Mouse (Mus musculus): Measurements from ENCODE around the gene Phb2. TPM values are rescaled to one million over a fixed set of nuclear protein-coding genes. Genes with fewer than 3 reads are reported as not detected.

Phb2 gene
- polyA plus RNA-seq, 1 experiment = 329 TPM

DNA sequence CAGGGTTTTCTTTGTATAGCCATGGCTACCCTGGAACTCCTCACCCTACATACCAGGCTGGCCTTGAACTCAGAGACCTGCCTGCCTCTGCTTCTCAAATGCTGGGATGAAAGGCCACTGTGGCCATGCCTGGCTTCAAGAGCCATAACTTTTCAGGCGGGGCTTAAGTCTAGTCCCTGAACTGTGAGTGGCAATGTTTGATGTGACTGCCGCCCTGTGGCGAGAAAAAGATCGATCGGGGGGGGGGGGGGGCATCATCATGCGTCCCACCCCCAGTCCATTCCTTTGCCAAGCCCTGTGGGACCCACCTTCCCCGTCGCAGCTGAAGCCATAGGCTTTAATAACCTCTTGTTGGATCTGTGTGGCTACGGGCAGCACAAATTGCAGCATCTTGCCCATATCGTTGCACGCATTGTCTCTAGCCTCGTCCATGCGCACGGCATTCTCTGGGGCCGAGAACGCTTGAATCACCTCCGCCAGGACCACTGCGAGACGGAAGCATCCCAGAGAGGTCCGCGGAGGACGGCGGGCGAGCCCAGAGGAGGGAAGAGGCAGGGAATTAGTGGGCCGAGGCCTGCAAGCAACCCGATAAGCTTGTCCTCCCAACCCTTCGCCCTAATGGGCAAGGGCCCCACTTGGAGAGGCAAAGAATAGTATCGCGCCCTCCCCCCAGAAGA, 28.2 kb downstream of the Phb2 start:
- H3K27ac ChIP-seq (ENCODE audit: insufficient read depth, low read length) = peak overlapping the region; percentile 71
- H3K27me3 ChIP-seq (ENCODE audit: control insufficient read depth, insufficient read depth, low read length, poor library complexity, severe bottlenecking) = no peaks in the 10 kb centered on the region
- no peaks in the 10 kb centered on the region for H3K36me3 ChIP-seq (ENCODE audit: control insufficient read depth, insufficient read depth, low read length, poor library complexity, severe bottlenecking)
- peak overlapping the region; percentile 78 for H3K4me3 ChIP-seq (ENCODE audit: low read depth, low read length)
- no peaks in the 10 kb centered on the region for H3K9me3 ChIP-seq (replicated peaks; ENCODE audit: control insufficient read depth, insufficient read depth, low read length, poor library complexity, severe bottlenecking)
- TF ChIP-seq CTCF (IDR thresholded peaks at IDR 0.05; ENCODE audit: low read depth, low read length) (peak; percentile 30), EP300 (IDR thresholded peaks at IDR 0.05; ENCODE audit: insufficient read depth, low read depth, low read length) (no peak)
- H3K4me1 ChIP-seq (ENCODE audit: control insufficient read depth, insufficient read depth, low read length) = peaks cover 2% of the 10 kb centered on the region
- H3K9ac ChIP-seq (ENCODE audit: low read depth, poor library complexity, severe bottlenecking) = peak overlapping the region; percentile 70

DNA sequence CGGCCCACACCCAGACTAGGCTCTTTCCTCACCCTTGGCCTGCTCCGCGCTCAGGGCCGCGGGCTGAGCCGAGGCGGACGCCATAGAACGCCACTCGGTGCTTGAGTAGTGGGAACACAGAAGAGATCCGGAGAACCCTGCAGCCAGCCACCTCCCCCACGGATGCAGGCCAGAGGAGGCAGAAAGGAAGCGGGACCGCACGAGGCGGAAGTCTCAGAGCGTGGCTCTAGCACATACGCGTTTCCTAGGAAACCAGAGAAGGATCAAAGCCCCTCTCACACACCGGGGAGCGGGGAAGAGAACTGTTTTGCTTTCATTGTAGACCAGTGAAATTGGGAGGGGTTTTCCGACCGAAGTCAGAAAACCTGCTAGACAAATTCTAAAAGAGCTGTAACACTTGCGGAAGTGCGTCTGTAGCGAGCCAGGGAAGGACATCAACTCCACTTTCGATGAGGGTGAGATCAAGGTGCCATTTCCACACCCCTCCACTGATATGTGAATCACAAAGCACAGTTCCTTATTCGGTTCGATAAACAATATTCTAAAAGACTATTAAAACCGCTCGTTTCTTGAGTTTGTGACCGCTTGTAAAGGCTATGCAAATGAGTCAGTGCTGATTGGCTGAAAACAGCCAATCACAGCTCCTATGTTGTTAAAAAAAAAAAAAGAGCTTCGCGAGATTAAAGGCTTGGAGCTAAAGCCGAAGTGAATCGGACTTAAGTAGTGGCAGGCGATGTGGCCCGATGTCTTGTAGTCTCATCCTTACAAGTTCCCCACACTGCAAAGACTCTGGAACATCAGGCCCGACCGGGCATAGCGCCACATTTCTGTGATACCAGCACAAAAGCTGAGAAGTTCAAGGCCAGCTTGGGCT, 29.0 kb downstream of the Phb2 start, which contains the start of gene Grcc10:
Grcc10 (minus strand) TSS at position 487 of the 874 bp plus-strand sequence.
- H3K27ac ChIP-seq (ENCODE audit: insufficient read depth, low read length) = peak within 1 kb of the TSS; percentile 71
- peaks cover 2% of the 10 kb centered on the region for H3K4me1 ChIP-seq (ENCODE audit: control insufficient read depth, insufficient read depth, low read length)
- TF ChIP-seq POLR2A (IDR thresholded peaks at IDR 0.05; ENCODE audit: insufficient read depth, low read length) (peak; percentile 99), CTCF (IDR thresholded peaks at IDR 0.05; ENCODE audit: low read depth, low read length) (no peak), EP300 (IDR thresholded peaks at IDR 0.05; ENCODE audit: insufficient read depth, low read depth, low read length) (0 out of 2 replicates have a peak, but pooled peaks have one; percentile 4)
- peak within 1 kb of the TSS; percentile 70 for H3K9ac ChIP-seq (ENCODE audit: low read depth, poor library complexity, severe bottlenecking)
- peak within 1 kb of the TSS; percentile 78 for H3K4me3 ChIP-seq (ENCODE audit: low read depth, low read length)
- H3K9me3 ChIP-seq (replicated peaks; ENCODE audit: control insufficient read depth, insufficient read depth, low read length, poor library complexity, severe bottlenecking) = no peaks in the 10 kb centered on the region
- H3K27me3 ChIP-seq (ENCODE audit: control insufficient read depth, insufficient read depth, low read length, poor library complexity, severe bottlenecking) = no peaks in the 10 kb centered on the region
- H3K36me3 ChIP-seq (ENCODE audit: control insufficient read depth, insufficient read depth, low read length, poor library complexity, severe bottlenecking) = no peaks in the 10 kb centered on the region

DNA sequence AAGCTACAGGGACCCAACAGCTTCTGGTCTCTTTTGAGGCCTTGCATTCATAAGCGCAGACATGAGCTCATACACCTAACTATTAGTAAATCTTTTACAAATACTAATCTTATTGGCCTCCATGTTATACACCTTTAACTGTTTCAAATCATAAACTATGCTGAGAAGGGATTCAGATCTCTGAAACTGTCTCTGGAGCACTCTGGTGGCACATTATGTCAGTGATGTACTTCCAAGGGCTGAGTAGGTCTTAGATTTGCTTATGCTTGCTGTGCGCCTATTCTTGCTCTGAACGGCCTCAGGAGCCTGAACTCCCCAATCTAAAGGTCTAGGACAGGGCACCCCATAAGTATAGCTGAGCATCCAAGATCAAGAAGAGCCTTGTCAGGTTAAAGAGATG, 29.7 kb downstream of the Phb2 start:
- H3K27me3 ChIP-seq (ENCODE audit: control insufficient read depth, insufficient read depth, low read length, poor library complexity, severe bottlenecking) = no peaks in the 10 kb centered on the region
- no peaks in the 10 kb centered on the region for H3K9me3 ChIP-seq (replicated peaks; ENCODE audit: control insufficient read depth, insufficient read depth, low read length, poor library complexity, severe bottlenecking)
- H3K4me3 ChIP-seq (ENCODE audit: low read depth, low read length) = peak overlapping the region; percentile 51
- no peaks in the 10 kb centered on the region for H3K36me3 ChIP-seq (ENCODE audit: control insufficient read depth, insufficient read depth, low read length, poor library complexity, severe bottlenecking)
- TF ChIP-seq CTCF (IDR thresholded peaks at IDR 0.05; ENCODE audit: low read depth, low read length) = no peak
- TF ChIP-seq EP300 (IDR thresholded peaks at IDR 0.05; ENCODE audit: insufficient read depth, low read depth, low read length) = no peak
- no peak for TF ChIP-seq POLR2A (IDR thresholded peaks at IDR 0.05; ENCODE audit: insufficient read depth, low read length)
- H3K9ac ChIP-seq (ENCODE audit: low read depth, poor library complexity, severe bottlenecking) = peak overlapping the region; percentile 70
- peaks cover 2% of the 10 kb centered on the region for H3K4me1 ChIP-seq (ENCODE audit: control insufficient read depth, insufficient read depth, low read length)
- peak overlapping the region; percentile 31; the same call in 1 of the 2 replicates for H3K27ac ChIP-seq (ENCODE audit: insufficient read depth, low read length)

DNA sequence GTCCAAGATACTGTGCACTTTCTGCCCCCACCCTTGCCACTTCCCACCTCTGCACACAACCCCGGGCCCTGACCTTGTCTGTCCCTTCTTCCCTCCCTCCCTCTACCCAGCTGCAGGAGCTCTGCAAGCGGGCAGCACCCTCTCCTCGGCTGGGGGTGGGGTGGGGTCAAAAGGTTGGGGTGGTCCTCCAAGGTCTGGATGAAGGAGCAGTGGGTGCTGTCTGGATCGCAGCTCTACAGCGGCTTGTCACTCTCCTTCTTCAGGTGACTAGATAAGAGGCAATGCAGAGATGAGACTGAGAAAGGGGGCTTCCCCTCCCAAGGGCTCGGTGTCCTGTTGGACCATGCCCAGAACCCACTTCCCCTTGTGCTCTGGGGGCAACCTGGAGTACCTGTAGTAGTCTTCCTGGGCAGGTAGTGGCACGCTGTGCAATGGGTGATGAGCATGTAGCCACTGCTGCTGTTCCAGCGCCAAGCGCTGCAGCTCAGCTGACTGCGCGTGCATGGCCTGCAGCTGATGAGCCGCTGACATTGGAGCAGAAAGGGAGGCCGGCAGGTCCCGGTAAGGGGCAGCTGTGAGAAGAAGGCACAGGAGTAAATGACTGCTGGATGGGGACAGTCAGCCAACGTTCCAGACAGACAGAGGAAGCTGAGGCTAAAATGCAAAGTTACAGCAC, 30.8 kb downstream of the Phb2 start:
- H3K36me3 ChIP-seq (ENCODE audit: control insufficient read depth, insufficient read depth, low read length, poor library complexity, severe bottlenecking) = no peaks in the 10 kb centered on the region
- no peak overlapping the region for H3K9ac ChIP-seq (ENCODE audit: low read depth, poor library complexity, severe bottlenecking)
- no peaks in the 10 kb centered on the region for H3K9me3 ChIP-seq (replicated peaks; ENCODE audit: control insufficient read depth, insufficient read depth, low read length, poor library complexity, severe bottlenecking)
- H3K27ac ChIP-seq (ENCODE audit: insufficient read depth, low read length) = no peak overlapping the region
- H3K27me3 ChIP-seq (ENCODE audit: control insufficient read depth, insufficient read depth, low read length, poor library complexity, severe bottlenecking) = no peaks in the 10 kb centered on the region
- peaks cover 2% of the 10 kb centered on the region for H3K4me1 ChIP-seq (ENCODE audit: control insufficient read depth, insufficient read depth, low read length)
- TF ChIP-seq CTCF (IDR thresholded peaks at IDR 0.05; ENCODE audit: low read depth, low read length) (no peak), EP300 (IDR thresholded peaks at IDR 0.05; ENCODE audit: insufficient read depth, low read depth, low read length) (no peak), POLR2A (IDR thresholded peaks at IDR 0.05; ENCODE audit: insufficient read depth, low read length) (no peak)
- H3K4me3 ChIP-seq (ENCODE audit: low read depth, low read length) = no peak overlapping the region

DNA sequence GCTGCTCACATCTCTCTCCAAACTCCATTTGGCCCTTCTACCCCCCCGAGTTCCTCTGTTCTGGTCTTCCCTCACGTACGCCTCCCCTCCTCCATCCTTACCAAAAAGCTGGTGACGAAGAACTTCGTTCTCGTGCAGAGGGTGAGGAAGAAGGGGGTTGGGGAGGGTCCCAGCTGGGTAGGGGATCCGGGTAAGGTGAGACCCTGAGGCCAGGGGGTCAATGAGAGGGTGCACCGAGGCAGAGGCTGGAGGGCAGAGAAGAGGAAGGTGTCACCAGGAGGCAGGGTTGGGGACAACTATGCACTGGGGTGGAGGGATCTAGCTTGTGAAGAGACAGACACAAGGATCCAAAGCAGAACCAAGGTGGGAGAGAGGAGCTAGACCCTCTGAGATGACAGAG, 31.5 kb downstream of the Phb2 start:
- peaks cover 2% of the 10 kb centered on the region for H3K4me1 ChIP-seq (ENCODE audit: control insufficient read depth, insufficient read depth, low read length)

More for the DNA sequence above, 31.5 kb downstream of the Phb2 start:
- no peak overlapping the region for H3K27ac ChIP-seq (ENCODE audit: insufficient read depth, low read length)
- no peaks in the 10 kb centered on the region for H3K36me3 ChIP-seq (ENCODE audit: control insufficient read depth, insufficient read depth, low read length, poor library complexity, severe bottlenecking)
- no peaks in the 10 kb centered on the region for H3K27me3 ChIP-seq (ENCODE audit: control insufficient read depth, insufficient read depth, low read length, poor library complexity, severe bottlenecking)
- TF ChIP-seq EP300 (IDR thresholded peaks at IDR 0.05; ENCODE audit: insufficient read depth, low read depth, low read length) (no peak), POLR2A (IDR thresholded peaks at IDR 0.05; ENCODE audit: insufficient read depth, low read length) (no peak), CTCF (IDR thresholded peaks at IDR 0.05; ENCODE audit: low read depth, low read length) (no peak)
- H3K9ac ChIP-seq (ENCODE audit: low read depth, poor library complexity, severe bottlenecking) = no peak overlapping the region
- no peak overlapping the region for H3K4me3 ChIP-seq (ENCODE audit: low read depth, low read length)
- H3K9me3 ChIP-seq (replicated peaks; ENCODE audit: control insufficient read depth, insufficient read depth, low read length, poor library complexity, severe bottlenecking) = no peaks in the 10 kb centered on the region
